Mouse (Mus musculus) testis, adult 2 months (tissue): ENCODE results near the gene Depdc1b. TPM values are rescaled to one million over a fixed set of nuclear protein-coding genes. Genes with fewer than 3 reads are reported as not detected.

ENCODE experiments used
- H3K27ac ChIP-seq: fragments of 200-500 bp; 2 replicates; pipeline ENCODE4 v1.5.1; 2012; ENCODE audit warnings: low read depth, low read length; ENCODE audit not compliant: control insufficient read depth, insufficient read depth
- H3K27me3 ChIP-seq: fragments of 200-500 bp; 2 replicates; pipeline ENCODE4 v1.6.1; 2012; ENCODE audit warnings: mild to moderate bottlenecking, low read length, moderate library complexity; ENCODE audit not compliant: control insufficient read depth, insufficient read depth
- H3K36me3 ChIP-seq: fragments of 200-500 bp; 2 replicates; pipeline ENCODE4 v1.6.1; 2012; ENCODE audit warnings: mild to moderate bottlenecking, low read length; ENCODE audit not compliant: control insufficient read depth, insufficient read depth
- H3K4me1 ChIP-seq: fragments of 200-500 bp; 2 replicates; pipeline ENCODE4 v1.6.1; 2012; ENCODE audit warnings: low read length; ENCODE audit not compliant: control insufficient read depth, insufficient read depth
- H3K4me3 ChIP-seq: fragments of 200-500 bp; 2 replicates; pipeline ENCODE4 v1.5.1; 2012; ENCODE audit warnings: low read depth, mild to moderate bottlenecking, low read length, moderate library complexity, mixed read lengths; ENCODE audit not compliant: control insufficient read depth
- CTCF ChIP-seq: fragments of 200-500 bp; IDR thresholded peaks from 2 replicates; pipeline ENCODE4 v1.5.1; 2012; ENCODE audit warnings: low read depth, mild to moderate bottlenecking, inconsistent platforms, low read length, moderate library complexity; ENCODE audit not compliant: control insufficient read depth, insufficient read depth, insufficient replicate concordance
- POLR2A ChIP-seq: fragments of 200-500 bp; IDR thresholded peaks from 2 replicates; pipeline ENCODE4 v1.6.1; 2012; ENCODE audit warnings: low read depth, mild to moderate bottlenecking, inconsistent platforms, low read length, moderate library complexity; ENCODE audit not compliant: control insufficient read depth
- polyA plus RNA-seq: library from polyadenylated mRNA; depleted of rRNA; stranded (reverse); fragments of >200 nt; gene quantifications from 2 replicates; pipeline ENCODE4 v1.2.3, GENCODE M21; 2012

The Depdc1b gene
- polyA plus RNA-seq, 1 experiment = 5.5 TPM

GRCm38 (mm10) chr13:108357362-108357761 lies 41.2 kb downstream of the Depdc1b start:
- no peaks in the 10 kb centered on the region for H3K4me1 ChIP-seq
- no peaks in the 10 kb centered on the region for H3K27me3 ChIP-seq
- H3K4me3 ChIP-seq = peak overlapping the region; percentile 69
- no peaks in the 10 kb centered on the region for H3K36me3 ChIP-seq
- TF ChIP-seq CTCF (no peak), POLR2A (no peak; the same call in 1 of the 2 replicates)
- H3K27ac ChIP-seq = no peak overlapping the region

GRCm38 (mm10) chr13:108358228-108358627 lies 42.1 kb downstream of the Depdc1b start:
- Histone ChIP-seq H3K4me1 (no peaks in the 10 kb centered on the region), H3K27ac (no peak overlapping the region), H3K27me3 (no peaks in the 10 kb centered on the region), H3K36me3 (no peaks in the 10 kb centered on the region), H3K4me3 (peak overlapping the region; percentile 40)
- TF ChIP-seq POLR2A (no peak), CTCF (no peak)

GRCm38 (mm10) chr13:108367496-108367895 lies 51.4 kb downstream of the Depdc1b start:
- TF ChIP-seq POLR2A = no peak
- Histone ChIP-seq H3K27me3 (no peaks in the 10 kb centered on the region), H3K27ac (no peak overlapping the region), H3K4me3 (no peak overlapping the region), H3K36me3 (peaks cover 1% of the 10 kb centered on the region; the same call in 1 of the 2 replicates), H3K4me1 (no peaks in the 10 kb centered on the region)

GRCm38 (mm10) chr13:108370241-108370941 lies 54.3 kb downstream of the Depdc1b start:
- no peak overlapping the region for H3K4me3 ChIP-seq
- TF ChIP-seq CTCF = no peak
- no peak for TF ChIP-seq POLR2A
- no peaks in the 10 kb centered on the region for H3K36me3 ChIP-seq
- no peaks in the 10 kb centered on the region for H3K27me3 ChIP-seq
- H3K27ac ChIP-seq = no peak overlapping the region
- no peaks in the 10 kb centered on the region for H3K4me1 ChIP-seq

- Histone ChIP-seq H3K36me3 (no peaks in the 10 kb centered on the region), H3K4me3 (no peak overlapping the region), H3K27ac (no peak overlapping the region), H3K27me3 (no peaks in the 10 kb centered on the region), H3K4me1 (no peaks in the 10 kb centered on the region)
- no peak for TF ChIP-seq CTCF
Observed at GRCm38 (mm10) chr13:108371352-108371921, 55.3 kb downstream of the Depdc1b start.

- Histone ChIP-seq H3K27ac (no peak overlapping the region), H3K27me3 (no peaks in the 10 kb centered on the region), H3K4me3 (no peak overlapping the region), H3K4me1 (no peaks in the 10 kb centered on the region), H3K36me3 (no peaks in the 10 kb centered on the region)
- TF ChIP-seq CTCF (no peak), POLR2A (no peak)
Observed at GRCm38 (mm10) chr13:108373231-108373630, 57.1 kb downstream of the Depdc1b start.

GRCm38 (mm10) chr13:108376637-108377036 lies 60.5 kb downstream of the Depdc1b start:
- Histone ChIP-seq H3K27ac (no peak overlapping the region), H3K27me3 (no peaks in the 10 kb centered on the region), H3K36me3 (no peaks in the 10 kb centered on the region; the same call in 1 of the 2 replicates), H3K4me3 (no peak overlapping the region), H3K4me1 (no peaks in the 10 kb centered on the region)
- no peak for TF ChIP-seq POLR2A
- TF ChIP-seq CTCF = no peak
